Mouse (Mus musculus) forebrain, embryonic 13.5 days (tissue): Measurements from ENCODE around the gene Six3. TPM values are rescaled to one million over a fixed set of nuclear protein-coding genes. Genes with fewer than 3 reads are reported as not detected.

Source experiments
- ATAC-seq: fragments of 200-750 bp; cut with Nextera tagmentation; 2 replicates; pipeline ENCODE4 v1.8.0; 2017
- H3K27ac ChIP-seq: fragments of 300-500 bp; sonication (generic); 2 replicates; pipeline ENCODE4 v1.5.1; 2015; ENCODE audit warnings: inconsistent platforms, mild to moderate bottlenecking, moderate library complexity
- H3K27me3 ChIP-seq: fragments of 300-500 bp; sonication (generic); 2 replicates; pipeline ENCODE4 v1.6.1; 2015; ENCODE audit warnings: mild to moderate bottlenecking, inconsistent platforms
- H3K36me3 ChIP-seq: fragments of 300-500 bp; sonication (generic); 2 replicates; pipeline ENCODE4 v1.6.1; 2015; ENCODE audit warnings: mild to moderate bottlenecking, inconsistent platforms; ENCODE audit not compliant: poor library complexity, severe bottlenecking
- H3K4me1 ChIP-seq: fragments of 300-500 bp; sonication (generic); 2 replicates; pipeline ENCODE4 v1.6.1; 2015; ENCODE audit warnings: inconsistent platforms
- H3K4me2 ChIP-seq: fragments of 300-500 bp; sonication (generic); 2 replicates; pipeline ENCODE4 v1.6.1; 2015; ENCODE audit warnings: inconsistent platforms, mild to moderate bottlenecking, moderate library complexity
- H3K4me3 ChIP-seq: fragments of 300-500 bp; sonication (generic); 2 replicates; pipeline ENCODE4 v1.5.1; 2015; ENCODE audit warnings: mild to moderate bottlenecking, inconsistent platforms
- H3K9ac ChIP-seq: fragments of 300-500 bp; sonication (generic); 2 replicates; pipeline ENCODE4 v1.6.1; 2015; ENCODE audit warnings: mild to moderate bottlenecking, inconsistent platforms
- H3K9me3 ChIP-seq: fragments of 300-500 bp; sonication (generic); replicated peaks from 2 replicates; pipeline ENCODE4 v1.6.1; 2016; ENCODE audit warnings: inconsistent platforms
- WGBS: fragments of 180-500 bp; shearing (Covaris S2); methylation state at CpG from one replicate; pipeline ENCODE4 v1.1.7; 2015; 5-methylcytosine and 5-hydroxymethylcytosine counted together
- polyA plus RNA-seq: library from polyadenylated mRNA; unstranded; fragments of >200 nt; fragmentation: Nextera tagmentation; extraction: Ambion mirVana; gene quantifications from 2 replicates; pipeline ENCODE4 v1.2.1, GENCODE M21; 2015

Gene Six3
- polyA plus RNA-seq, 1 experiment from 2014 or later, result 22.4 TPM

GRCm38 (mm10) chr17:85622493-85623157 lies 9.2 kb downstream of the Six3 start:
- Histone ChIP-seq H3K36me3 (no peaks in the 10 kb centered on the region), H3K4me1 (peaks cover 64% of the 10 kb centered on the region), H3K4me2 (peak overlapping the region; percentile 71), H3K27ac (peak overlapping the region; percentile 92), H3K27me3 (peaks cover 88% of the 10 kb centered on the region), H3K9me3 (no peaks in the 10 kb centered on the region), H3K4me3 (peak overlapping the region; percentile 57), H3K9ac (peak overlapping the region; percentile 86)
- 4% methylated on average over 12 of the region's 12 CpGs for WGBS
- no peak for ATAC-seq

- ATAC-seq, result no peak
- Histone ChIP-seq H3K9ac (peak overlapping the region; percentile 86), H3K36me3 (no peaks in the 10 kb centered on the region), H3K27ac (peak overlapping the region; percentile 92), H3K27me3 (peaks cover 88% of the 10 kb centered on the region), H3K4me1 (peaks cover 62% of the 10 kb centered on the region), H3K4me2 (peak overlapping the region; percentile 71), H3K9me3 (no peaks in the 10 kb centered on the region), H3K4me3 (peak overlapping the region; percentile 57)
- WGBS, result under 1% methylated on average over 51 of the region's 52 CpGs
Measured at GRCm38 (mm10) chr17:85623161-85624050, 10.0 kb downstream of the Six3 start.

GRCm38 (mm10) chr17:85624051-85624420 lies 10.6 kb downstream of the Six3 start:
- H3K4me3 ChIP-seq, result peak overlapping the region; percentile 57
- H3K27ac ChIP-seq, result no peak overlapping the region; the same call in 1 of the 2 replicates
- ATAC-seq, result no peak
- peak overlapping the region; percentile 71 for H3K4me2 ChIP-seq
- under 1% methylated on average over 13 of the region's 13 CpGs for WGBS
- H3K36me3 ChIP-seq, result no peaks in the 10 kb centered on the region
- peaks cover 88% of the 10 kb centered on the region for H3K27me3 ChIP-seq
- peak overlapping the region; percentile 86 for H3K9ac ChIP-seq
- H3K4me1 ChIP-seq, result peaks cover 64% of the 10 kb centered on the region
- no peaks in the 10 kb centered on the region for H3K9me3 ChIP-seq

- no peaks in the 10 kb centered on the region for H3K36me3 ChIP-seq
- H3K4me1 ChIP-seq, result peaks cover 57% of the 10 kb centered on the region
- peak overlapping the region; percentile 71 for H3K4me2 ChIP-seq
- H3K27me3 ChIP-seq, result peaks cover 87% of the 10 kb centered on the region
- WGBS, result 6% methylated on average over 26 of the region's 26 CpGs
- peak overlapping the region; percentile 57 for H3K4me3 ChIP-seq
- H3K9me3 ChIP-seq, result no peaks in the 10 kb centered on the region
- no peak for ATAC-seq
- H3K9ac ChIP-seq, result peak overlapping the region; percentile 86
- H3K27ac ChIP-seq, result peak overlapping the region; percentile 64
Measured at GRCm38 (mm10) chr17:85624981-85625940, 11.9 kb downstream of the Six3 start.

GRCm38 (mm10) chr17:85626091-85626860 lies 12.9 kb downstream of the Six3 start:
- peak overlapping the region; percentile 71 for H3K4me2 ChIP-seq
- H3K9ac ChIP-seq, result peak overlapping the region; percentile 86
- peaks cover 51% of the 10 kb centered on the region for H3K4me1 ChIP-seq
- H3K4me3 ChIP-seq, result peak overlapping the region; percentile 57
- 31% methylated on average over 14 of the region's 14 CpGs for WGBS
- H3K36me3 ChIP-seq, result no peaks in the 10 kb centered on the region
- ATAC-seq, result no peak
- peak overlapping the region; percentile 64 for H3K27ac ChIP-seq
- H3K27me3 ChIP-seq, result peaks cover 87% of the 10 kb centered on the region
- H3K9me3 ChIP-seq, result no peaks in the 10 kb centered on the region

GRCm38 (mm10) chr17:85627751-85628150 lies 14.3 kb downstream of the Six3 start:
- Histone ChIP-seq H3K9me3 (no peaks in the 10 kb centered on the region), H3K4me2 (peak overlapping the region; percentile 71; the same call in 1 of the 2 replicates), H3K27ac (no peak overlapping the region), H3K4me3 (no peak overlapping the region), H3K4me1 (peaks cover 44% of the 10 kb centered on the region), H3K27me3 (peaks cover 87% of the 10 kb centered on the region), H3K9ac (no peak overlapping the region), H3K36me3 (no peaks in the 10 kb centered on the region)
- no peak for ATAC-seq
- WGBS, result 46% methylated on average over 5 of the region's 5 CpGs

GRCm38 (mm10) chr17:85628811-85629210 lies 15.4 kb downstream of the Six3 start:
- H3K9ac ChIP-seq, result no peak overlapping the region
- peak overlapping the region; percentile 35 for H3K27ac ChIP-seq

GRCm38 (mm10) chr17:85629396-85629795 lies 16.0 kb downstream of the Six3 start:
- Histone ChIP-seq H3K9me3 (no peaks in the 10 kb centered on the region), H3K36me3 (no peaks in the 10 kb centered on the region), H3K27me3 (peaks cover 90% of the 10 kb centered on the region), H3K27ac (no peak overlapping the region), H3K4me3 (no peak overlapping the region), H3K4me2 (no peak overlapping the region), H3K9ac (no peak overlapping the region), H3K4me1 (peaks cover 40% of the 10 kb centered on the region)
- ATAC-seq, result no peak
- WGBS, result 52% methylated on average over 1 of the region's 1 CpGs

More at GRCm38 (mm10) chr17:85628811-85629210, 15.4 kb downstream of the Six3 start:
- Histone ChIP-seq H3K9me3 (no peaks in the 10 kb centered on the region), H3K27me3 (peaks cover 84% of the 10 kb centered on the region), H3K36me3 (no peaks in the 10 kb centered on the region), H3K4me3 (no peak overlapping the region), H3K4me1 (peaks cover 40% of the 10 kb centered on the region), H3K4me2 (no peak overlapping the region)
- peak; percentile 61 for ATAC-seq
- 4% methylated on average over 8 of the region's 8 CpGs for whole genome bisulfite sequencing

GRCm38 (mm10) chr17:85630296-85631050 lies 17.1 kb downstream of the Six3 start:
- Histone ChIP-seq H3K36me3 (no peaks in the 10 kb centered on the region), H3K4me1 (peaks cover 32% of the 10 kb centered on the region), H3K4me3 (no peak overlapping the region), H3K9me3 (no peaks in the 10 kb centered on the region), H3K4me2 (no peak overlapping the region), H3K27me3 (peaks cover 86% of the 10 kb centered on the region), H3K27ac (no peak overlapping the region), H3K9ac (no peak overlapping the region)
- no peak for ATAC-seq
- WGBS, result 52% methylated on average over 22 of the region's 22 CpGs

- no peak for ATAC-seq
- Histone ChIP-seq H3K27ac (no peak overlapping the region), H3K9me3 (no peaks in the 10 kb centered on the region), H3K4me3 (no peak overlapping the region), H3K4me1 (peaks cover 26% of the 10 kb centered on the region), H3K4me2 (no peak overlapping the region), H3K9ac (no peak overlapping the region), H3K27me3 (peaks cover 79% of the 10 kb centered on the region), H3K36me3 (no peaks in the 10 kb centered on the region)
- 46% methylated on average over 5 of the region's 5 CpGs for WGBS
Measured at GRCm38 (mm10) chr17:85631106-85631505, 17.7 kb downstream of the Six3 start.
